Mouse (Mus musculus) frontal cortex, postnatal 14 days (tissue): ENCODE data around the gene Olfr1094.

ENCODE experiments used
- DNase-seq, 2 experiments: peaks; one replicate each; pipeline ENCODE4 v3.0.0; 2022; ENCODE audit warnings: low spot score in 2 of 2

Olfr1094 gene

GRCm38 (mm10) chr2:86824363-86824762 is at the start of gene Olfr1094:
Olfr1094 (plus strand) TSS chr2:86824663.
- DNase-seq = no peak

- DNase-seq = no peak
Measured at GRCm38 (mm10) chr2:86782179-86782578, 42.3 kb upstream of the Olfr1094 start, which contains the start of gene Olfr1093. Olfr1093 (plus strand) TSS chr2:86782479.

DNA sequence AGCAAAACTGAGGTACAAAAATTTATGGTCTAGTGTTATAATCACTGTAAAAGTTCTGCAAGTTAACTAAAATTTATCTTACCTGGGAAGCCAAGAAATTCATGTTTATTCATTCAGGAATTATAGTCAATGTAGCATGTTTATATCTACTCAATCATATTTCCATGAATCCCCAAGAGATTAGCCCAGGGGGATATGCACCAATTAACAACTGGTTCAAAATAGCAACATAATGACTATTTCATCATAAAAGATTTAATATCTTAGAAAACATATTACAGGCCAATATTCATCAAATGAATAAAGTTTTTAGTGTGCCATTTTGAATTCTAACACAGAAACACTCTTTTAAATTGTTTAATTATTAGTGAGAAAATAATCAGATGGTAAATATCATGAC is 14.5 kb upstream of the Olfr1094 start, which contains the start of gene Olfr141:
Olfr141 (minus strand) TSS at position 101 of the 400 bp plus-strand sequence.
- no peak for DNase-seq

GRCm38 (mm10) chr2:86851596-86851995 is 27.1 kb downstream of the Olfr1094 start, which contains the start of gene Olfr1095:
Olfr1095 (minus strand) TSS chr2:86851696.
- no peak for DNase-seq

- DNase-seq = no peak
Measured at GRCm38 (mm10) chr2:86874702-86875101, 50.2 kb downstream of the Olfr1094 start, which contains the start of gene Gm13723. Gm13723 (minus strand) TSS chr2:86874802.
